28 mouse cellular contexts compared by ENCODE assay signal in genomic region chr4:109769071-109769470, GRCm38 (mm10).
"Had no signal": no experiment of that assay in that cellular context is flagged by ENCODE, and none has a peak within 500 bp of the region (broad histone marks: within the 10 kb centered on the region; RNA-seq: fewer than 3 reads in every experiment).

No protein-coding gene starts in this region.

- H3K4me1 ChIP-seq: embryonic facial prominence, embryonic 10.5 days; embryonic facial prominence, embryonic 12.5 days; embryonic facial prominence, embryonic 13.5 days; embryonic facial prominence, embryonic 15.5 days; forebrain, embryonic 15.5 days had no signal

- DNase-seq: cerebellum, adult 2 months; cerebellum, adult 8-10 months; cerebellum, adult 9-10 months; cerebellum, adult 9-11 months; cerebellum, postnatal 10 days; cerebellum, postnatal 14 days; cerebellum, postnatal 25 days; cerebellum, postnatal 36 days; embryo, embryonic 11 days; forebrain, postnatal 0 days; gastrocnemius, adult 2 months; gastrocnemius, postnatal 10 days; gastrocnemius, postnatal 14 days; gastrocnemius, postnatal 25 days; gastrocnemius, postnatal 36 days; heart, adult 11 months; heart, adult 18-20 months had no signal

- ATAC-seq: forebrain, embryonic 13.5 days; forebrain, embryonic 14.5 days; forebrain, embryonic 15.5 days; forebrain, embryonic 16.5 days; forebrain, postnatal 0 days had no signal

- H3K36me3 ChIP-seq: embryonic facial prominence, embryonic 10.5 days; embryonic facial prominence, embryonic 12.5 days; embryonic facial prominence, embryonic 13.5 days; embryonic facial prominence, embryonic 15.5 days; forebrain, embryonic 10.5 days; forebrain, embryonic 12.5 days; forebrain, embryonic 15.5 days had no signal

- H3K9me3 ChIP-seq: embryonic facial prominence, embryonic 10.5 days; embryonic facial prominence, embryonic 12.5 days; embryonic facial prominence, embryonic 13.5 days; embryonic facial prominence, embryonic 15.5 days; forebrain, embryonic 10.5 days; forebrain, embryonic 12.5 days; forebrain, embryonic 13.5 days; forebrain, embryonic 15.5 days had no signal

- H3K4me3 ChIP-seq: embryonic facial prominence, embryonic 10.5 days; embryonic facial prominence, embryonic 12.5 days; embryonic facial prominence, embryonic 13.5 days; embryonic facial prominence, embryonic 15.5 days; erythroblast, embryonic 14.5 days; forebrain, embryonic 10.5 days; forebrain, embryonic 12.5 days; forebrain, embryonic 13.5 days; forebrain, embryonic 15.5 days; gastrocnemius, adult 2 months had no signal

- H3K27ac ChIP-seq: embryonic facial prominence, embryonic 10.5 days; embryonic facial prominence, embryonic 12.5 days; embryonic facial prominence, embryonic 13.5 days; embryonic facial prominence, embryonic 15.5 days; forebrain, embryonic 10.5 days; forebrain, embryonic 12.5 days; forebrain, embryonic 13.5 days; forebrain, embryonic 15.5 days; gastrocnemius, adult 2 months had no signal

- H3K27me3 ChIP-seq: embryonic facial prominence, embryonic 12.5 days; embryonic facial prominence, embryonic 13.5 days; embryonic facial prominence, embryonic 15.5 days; forebrain, embryonic 15.5 days had no signal

- H3K9ac ChIP-seq: embryonic facial prominence, embryonic 12.5 days; embryonic facial prominence, embryonic 13.5 days; embryonic facial prominence, embryonic 15.5 days; forebrain, embryonic 12.5 days; forebrain, embryonic 13.5 days; forebrain, embryonic 15.5 days; forebrain, postnatal 0 days had no signal

- H3K4me2 ChIP-seq: embryonic facial prominence, embryonic 12.5 days; embryonic facial prominence, embryonic 13.5 days; embryonic facial prominence, embryonic 15.5 days; forebrain, embryonic 12.5 days; forebrain, embryonic 13.5 days; forebrain, embryonic 15.5 days had no signal
